Mouse (Mus musculus) ES-E14 (cell line): ENCODE results near the gene Cela3a.

Experiments
- CHD2 ChIP-seq: IDR thresholded peaks from 2 replicates; pipeline ENCODE4 v1.6.1; 2014; ENCODE audit warnings: mild to moderate bottlenecking, low read depth, low read length, inconsistent platforms
- HCFC1 ChIP-seq: IDR thresholded peaks from 2 replicates; pipeline ENCODE4 v1.6.1; 2012; ENCODE audit warnings: low read length, inconsistent platforms, borderline replicate concordance; ENCODE audit not compliant: insufficient read depth
- MAFK ChIP-seq: IDR thresholded peaks from 2 replicates; pipeline ENCODE4 v1.6.1; 2014; ENCODE audit warnings: mild to moderate bottlenecking, low read depth, low read length, inconsistent platforms; ENCODE audit not compliant: insufficient read depth
- ZC3H11A ChIP-seq: IDR thresholded peaks from 2 replicates; pipeline ENCODE4 v1.6.1; 2012; ENCODE audit warnings: low read depth, mild to moderate bottlenecking, inconsistent platforms, low read length, borderline replicate concordance
- ZNF384 ChIP-seq: IDR thresholded peaks from 2 replicates; pipeline ENCODE4 v1.6.1; 2012; ENCODE audit warnings: low read depth, low read length, inconsistent platforms

GRCm38 (mm10) chr4:137396641-137397525 lies 12.7 kb downstream of the Cela3a start:
- no peak for TF ChIP-seq MAFK
- no peak for TF ChIP-seq HCFC1
- no peak for TF ChIP-seq ZNF384
- TF ChIP-seq CHD2: no peak
- TF ChIP-seq ZC3H11A: no peak
